Comparison of ENCODE assay signal across 23 mouse cellular contexts in genomic region chr17:45332321-45332720, GRCm38 (mm10).
"Had no signal": no experiment of that assay in that cellular context is flagged by ENCODE, and none has a peak within 500 bp of the region (broad histone marks: within the 10 kb centered on the region; RNA-seq: fewer than 3 reads in every experiment).

No protein-coding gene starts in this region.

- DNase-seq: kidney, adult 2 months; kidney, postnatal 25 days; layer of hippocampus, adult 9-11 months; layer of hippocampus, postnatal 36 days; liver, postnatal 0 days; lung, embryonic 14.5 days; midbrain, embryonic 14.5 days; retina, postnatal 1 day; right cerebral cortex, postnatal 25 days; spleen, adult 18-20 months; thymus, adult 2 months; thymus, postnatal 14 days; thymus, postnatal 4 days had no signal

- ATAC-seq: intestine, postnatal 0 days; liver, postnatal 0 days; lung, postnatal 0 days had no signal

- H3K9ac ChIP-seq: liver, embryonic 14.5 days; liver, postnatal 0 days; lung, embryonic 14.5 days; neural tube, embryonic 13.5 days; stomach, embryonic 15.5 days had no signal

- H3K27ac ChIP-seq: kidney, postnatal 0 days; layer of hippocampus, adult 2 months; left cerebral cortex, adult 2 months; liver, embryonic 14.5 days; macrophage; neural tube, embryonic 13.5 days; stomach, embryonic 15.5 days had no signal

- H3K36me3 ChIP-seq: neural tube, embryonic 13.5 days; stomach, embryonic 15.5 days had no signal

- H3K4me3 ChIP-seq: layer of hippocampus, adult 2 months; left cerebral cortex, adult 2 months; myocyte; neural tube, embryonic 13.5 days; stomach, embryonic 15.5 days had no signal

- H3K27me3 ChIP-seq: neural tube, embryonic 13.5 days; stomach, embryonic 15.5 days had no signal

- H3K4me2 ChIP-seq: lung, embryonic 14.5 days; neural tube, embryonic 13.5 days; stomach, embryonic 15.5 days had no signal

- H3K9me3 ChIP-seq: neural tube, embryonic 13.5 days; stomach, embryonic 15.5 days had no signal
